Mouse (Mus musculus) mouse embryonic stem cell (cell line): ENCODE measurements at regions not wholly inside any gene's neighbourhood (a gene's known extent, or its start where the extent isn't known, plus 50 kb on each side); places are given as distances from the start of the nearest gene placed in this dataset.

Experiments
- in situ Hi-C, 2 experiments: fragments of 300-500 bp; cut with MboI; formaldehyde crosslinking; loops; 1 replicate in 1 of 2; 3 replicates in 1 of 2; pipeline ENCODE4 v1.14.3; 2019 to 2020; ENCODE audit warnings: low sequenced_read_pairs in 2 of 2, low pct_unique_long_range_greater_than_20kb in 1 of 2, mixed read lengths in 1 of 2; ENCODE audit not compliant: unreplicated experiment in 1 of 2

- in situ Hi-C loops: no loop called here
Observed at GRCm38 (mm10) chr16:55540336-55541015, 242.7 kb upstream of the Zpld1 start.

DNA sequence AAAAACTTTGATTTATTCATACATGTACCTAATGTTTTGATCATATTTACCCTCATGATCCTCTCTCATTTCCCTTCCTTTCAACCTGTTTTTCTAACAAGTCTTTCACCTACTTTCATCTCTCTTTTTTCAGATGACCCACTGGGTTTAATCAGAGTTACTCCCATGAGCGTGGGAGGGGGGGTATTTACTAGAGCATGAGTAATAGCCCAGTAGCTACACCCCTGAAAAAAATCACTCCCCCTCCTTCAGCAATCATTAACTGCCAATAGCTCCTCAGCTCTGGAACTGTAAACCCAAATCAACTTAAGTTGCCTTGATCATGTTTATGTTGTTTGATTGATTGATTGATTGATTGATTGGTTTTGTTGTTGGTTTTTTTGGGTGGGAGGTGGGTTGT, 241.4 kb upstream of the Zpld1 start:
- in situ Hi-C loops: no loop called here

- in situ Hi-C loops: no loop called here
Observed at GRCm38 (mm10) chr16:55537548-55537947, 239.8 kb upstream of the Zpld1 start.

DNA sequence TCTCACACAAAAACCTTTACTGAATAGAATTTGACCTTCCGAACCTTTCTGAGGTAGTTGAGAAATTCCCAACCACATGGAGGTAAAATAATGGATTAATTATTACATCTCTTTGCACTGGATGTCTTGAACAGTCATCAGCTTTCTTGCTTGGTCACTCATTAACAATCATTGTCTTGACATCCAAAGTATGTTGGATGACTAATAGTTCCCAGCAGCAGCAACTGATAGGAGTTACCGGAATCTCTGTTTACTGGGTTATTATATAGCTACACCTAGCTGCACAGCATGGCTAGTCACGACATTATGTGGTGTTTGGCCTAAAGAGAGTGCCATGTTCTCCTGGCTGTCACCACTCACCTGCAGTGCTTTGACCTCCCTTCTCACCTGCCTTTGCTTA, 234.9 kb upstream of the Zpld1 start:
- in situ Hi-C loops: no loop called here

DNA sequence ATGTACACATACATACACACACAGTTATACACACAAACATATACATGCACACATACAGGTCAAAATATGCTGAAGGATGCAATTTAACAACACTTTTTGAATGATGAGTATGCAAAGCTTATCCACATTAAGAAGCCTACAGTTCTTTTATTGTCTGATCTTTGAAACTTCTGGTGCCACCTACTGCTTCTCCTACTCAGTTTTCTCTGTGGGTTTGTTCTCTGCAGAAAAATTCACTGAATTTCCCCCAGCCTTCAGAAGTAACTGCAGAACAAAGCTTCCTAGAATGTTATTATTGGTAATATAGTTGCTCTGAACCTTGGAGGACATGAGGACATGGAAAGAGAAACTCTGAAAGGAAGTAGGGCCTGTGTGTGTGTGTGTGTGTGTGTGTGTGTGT, 233.1 kb upstream of the Zpld1 start:
- in situ Hi-C loops: no loop called here

GRCm38 (mm10) chr16:55527680-55528079, 229.9 kb upstream of the Zpld1 start:
- in situ Hi-C loops: no loop called here

- in situ Hi-C loops: no loop called here
Observed at GRCm38 (mm10) chr16:55526230-55526842, 228.6 kb upstream of the Zpld1 start.

DNA sequence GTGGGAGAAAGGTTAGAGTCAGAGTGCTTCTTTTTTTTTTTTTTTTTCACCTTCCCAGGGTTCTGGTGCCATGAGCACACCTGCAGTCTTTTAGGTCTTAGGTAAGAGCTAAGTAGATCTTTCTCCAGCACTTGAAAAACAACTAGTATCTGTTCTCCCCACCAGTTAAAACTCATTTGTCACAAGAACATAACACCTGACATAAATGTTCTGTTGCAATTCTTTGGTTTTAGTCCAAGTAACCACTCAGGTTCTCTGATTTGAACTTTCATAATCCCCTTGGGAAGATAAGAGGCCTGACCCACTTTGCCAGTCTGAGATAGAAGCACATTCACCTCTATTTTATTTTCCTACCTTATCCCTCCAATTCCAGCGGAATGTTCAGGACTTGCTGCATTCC, 225.5 kb upstream of the Zpld1 start:
- in situ Hi-C loops: no loop called here

DNA sequence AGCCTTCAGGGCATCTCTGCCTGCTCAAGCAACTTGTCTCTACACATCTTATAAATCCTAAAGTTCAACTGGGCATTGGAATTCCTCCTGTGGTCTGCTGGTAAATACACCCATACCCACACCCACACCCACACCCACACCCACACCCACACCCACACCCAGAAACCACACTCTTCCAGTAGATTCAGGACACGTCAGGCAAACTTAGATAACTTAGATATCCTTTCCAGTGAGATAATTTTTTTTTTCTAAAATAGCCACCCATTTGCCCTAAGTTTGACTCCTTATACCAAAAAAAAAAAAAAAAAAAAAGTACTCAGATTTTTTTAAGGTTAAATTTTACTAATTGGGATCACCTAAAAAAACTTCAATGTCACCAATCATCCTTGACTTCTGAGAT, 224.5 kb upstream of the Zpld1 start:
- in situ Hi-C loops: no loop called here

DNA sequence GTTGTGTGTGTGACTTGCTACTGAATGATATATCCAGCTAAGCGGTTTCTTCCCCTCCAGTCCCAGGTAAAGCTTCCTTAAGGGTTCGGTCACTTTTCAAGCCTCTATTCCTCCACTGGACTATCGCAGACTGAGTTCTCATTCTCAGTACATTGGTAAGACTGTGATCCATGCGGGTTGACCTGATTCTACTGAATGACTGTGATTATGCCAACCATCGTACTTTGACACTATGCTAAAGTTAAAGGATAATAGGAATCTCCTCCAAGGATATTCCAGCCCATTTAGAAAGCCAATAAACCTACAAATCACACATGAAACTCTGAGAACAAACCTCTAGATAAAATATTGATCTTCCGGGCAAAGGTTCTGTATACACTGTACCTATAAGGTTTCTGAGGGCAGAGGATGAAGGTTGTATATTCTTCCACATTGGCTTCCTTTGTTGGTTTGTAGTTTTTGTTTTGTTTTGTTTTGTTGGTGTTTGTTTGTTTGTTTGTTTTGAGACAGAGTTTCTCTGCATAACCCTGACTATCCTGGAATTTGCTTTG, 223.7 kb upstream of the Zpld1 start:
- in situ Hi-C loops: no loop called here

- in situ Hi-C loops: no loop called here
Observed at GRCm38 (mm10) chr16:55520077-55520476, 222.3 kb upstream of the Zpld1 start.

- in situ Hi-C loops: no loop called here
Observed at GRCm38 (mm10) chr16:55519646-55520045, 221.9 kb upstream of the Zpld1 start.

- in situ Hi-C loops: no loop called here
Observed at GRCm38 (mm10) chr16:55516994-55517393, 219.2 kb upstream of the Zpld1 start.

DNA sequence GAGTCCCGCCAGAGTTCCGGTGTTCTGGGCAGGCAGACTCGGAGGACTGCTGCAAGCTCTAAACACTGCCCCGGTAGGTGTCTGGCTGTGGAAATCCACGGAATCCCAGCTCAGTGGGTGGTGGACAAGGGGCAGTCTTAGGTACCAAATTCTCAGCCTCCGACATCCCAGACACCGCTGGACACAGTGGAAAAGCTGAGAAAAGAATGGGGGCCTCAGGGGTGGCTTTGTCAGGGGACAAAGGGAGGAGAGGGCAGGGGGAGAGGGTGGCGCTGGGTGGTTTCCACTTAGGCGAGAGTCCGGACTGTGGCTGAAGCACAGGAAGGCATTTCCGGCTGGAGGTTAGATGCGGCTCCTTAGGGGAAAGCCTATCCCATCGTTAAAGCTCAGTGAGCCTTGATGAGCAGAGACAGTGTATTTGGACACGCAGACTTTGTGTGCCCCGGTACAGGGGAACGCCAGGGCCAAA, 217.5 kb upstream of the Zpld1 start:
- in situ Hi-C loops: no loop called here

- in situ Hi-C loops: no loop called here
Observed at GRCm38 (mm10) chr16:55514448-55515200, 216.8 kb upstream of the Zpld1 start.

GRCm38 (mm10) chr16:55504796-55505413, 207.1 kb upstream of the Zpld1 start:
- in situ Hi-C loops: no loop called here

GRCm38 (mm10) chr16:55504274-55504673, 206.5 kb upstream of the Zpld1 start:
- in situ Hi-C loops: no loop called here

- in situ Hi-C loops: no loop called here
Observed at GRCm38 (mm10) chr16:55503273-55503672, 205.5 kb upstream of the Zpld1 start.

- in situ Hi-C loops: loop anchor here (25.0 kb wide), 1 partner anchor 362 kb away; no protein-coding TSS in a partner anchor
Observed at GRCm38 (mm10) chr16:55499831-55500230, 202.0 kb upstream of the Zpld1 start.
